Mouse (Mus musculus) CD4-positive, CD25-positive, alpha-beta regulatory T cell, adult 4 months (primary cell): ENCODE measurements around the gene Polr2e. TPM values are rescaled to one million over a fixed set of nuclear protein-coding genes. Genes with fewer than 3 reads are reported as not detected.
A peak's percentile ranks its signal among the peaks of the same experiment; 100 is the strongest.

ENCODE experiments used
- ATAC-seq: one replicate; pipeline ENCODE4 v1.8.0; 2017
- polyA plus RNA-seq, 2 experiments: library from polyadenylated mRNA; unstranded; fragments of 100-300 nt; shearing (Covaris generic); gene quantifications; one replicate each; pipeline ENCODE4 v1.2.1; 2017

The Polr2e gene
- polyA plus RNA-seq, 2 experiments from 2014 or later, result 194 to 220 TPM

DNA sequence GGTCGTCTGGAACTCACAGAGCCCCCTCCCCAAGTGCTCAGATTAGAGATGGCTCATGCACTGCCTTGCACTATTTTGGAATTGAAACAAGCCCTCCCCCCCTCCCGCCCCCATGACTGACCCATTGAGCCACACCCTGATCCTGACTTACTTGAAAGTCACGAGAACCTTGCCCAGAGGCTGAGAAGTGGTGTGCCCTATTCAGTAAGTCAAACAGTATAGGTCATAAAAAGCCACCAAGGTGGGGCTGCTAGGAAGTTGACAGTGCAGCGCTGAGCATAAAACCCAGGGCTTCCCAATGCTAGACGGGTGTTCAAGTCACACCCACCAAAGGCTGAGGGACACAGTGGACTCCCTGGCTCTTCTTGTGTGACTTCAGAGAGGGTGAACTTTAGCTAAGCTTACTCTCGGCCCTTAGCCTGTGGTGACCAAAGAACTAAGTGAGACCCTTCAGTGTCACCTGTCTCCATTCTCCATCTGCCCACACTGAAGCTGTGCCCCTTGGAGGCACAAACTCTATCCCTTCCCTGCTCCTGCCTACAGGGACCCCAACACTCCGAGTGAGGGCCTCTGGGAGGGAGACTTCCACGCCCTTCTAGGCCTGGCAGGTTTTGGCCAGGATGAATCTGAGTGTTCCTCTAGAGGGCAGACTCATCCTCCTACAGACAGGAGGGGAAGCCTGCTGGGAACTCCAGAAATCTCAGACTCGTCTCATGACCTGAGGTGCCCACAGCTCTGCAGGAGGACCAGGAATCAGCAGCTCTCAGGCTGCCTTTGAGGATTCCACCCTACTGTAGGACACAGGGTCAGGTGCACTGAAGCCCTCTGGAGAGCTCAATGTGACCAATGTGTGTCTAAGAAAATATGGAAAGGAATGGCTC is 5.8 kb downstream of the Polr2e start:
- ATAC-seq, result peak; percentile 27

DNA sequence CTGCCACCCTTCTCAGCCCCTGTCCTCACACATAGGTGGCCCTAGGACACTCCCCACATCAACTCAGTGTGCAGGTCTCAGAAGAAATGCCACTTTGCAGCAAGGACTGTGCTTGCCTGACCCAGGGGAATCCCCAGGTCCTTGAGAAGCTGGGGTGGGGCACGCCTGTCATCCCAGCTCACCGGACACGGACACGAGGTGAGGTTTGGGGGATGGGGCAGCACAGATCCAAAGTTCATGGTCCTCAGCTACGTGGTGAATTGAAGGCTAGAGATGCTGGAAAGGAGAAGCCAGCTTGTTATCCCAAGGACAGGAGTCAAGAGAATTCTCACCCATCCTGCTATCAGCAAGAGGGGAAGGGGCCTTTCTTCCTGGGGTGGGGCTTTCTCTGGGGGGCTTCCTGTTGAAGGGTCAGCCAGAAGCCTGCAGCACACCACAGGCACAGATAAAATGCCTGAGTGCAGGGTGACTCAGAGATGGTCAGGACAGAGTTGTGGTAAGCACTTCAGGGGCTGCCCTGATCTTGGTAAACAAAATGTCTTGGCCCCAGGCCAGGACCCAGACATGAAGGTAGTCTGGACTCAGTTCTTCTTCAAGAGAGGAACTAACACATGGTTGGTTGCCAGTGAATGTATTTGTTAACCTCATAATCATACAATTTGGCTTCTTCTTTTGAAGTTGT is 6.7 kb downstream of the Polr2e start:
- ATAC-seq, result peak; percentile 67

GRCm38 (mm10) chr10:80030736-80031135 is 8.9 kb downstream of the Polr2e start:
- ATAC-seq, result no peak

DNA sequence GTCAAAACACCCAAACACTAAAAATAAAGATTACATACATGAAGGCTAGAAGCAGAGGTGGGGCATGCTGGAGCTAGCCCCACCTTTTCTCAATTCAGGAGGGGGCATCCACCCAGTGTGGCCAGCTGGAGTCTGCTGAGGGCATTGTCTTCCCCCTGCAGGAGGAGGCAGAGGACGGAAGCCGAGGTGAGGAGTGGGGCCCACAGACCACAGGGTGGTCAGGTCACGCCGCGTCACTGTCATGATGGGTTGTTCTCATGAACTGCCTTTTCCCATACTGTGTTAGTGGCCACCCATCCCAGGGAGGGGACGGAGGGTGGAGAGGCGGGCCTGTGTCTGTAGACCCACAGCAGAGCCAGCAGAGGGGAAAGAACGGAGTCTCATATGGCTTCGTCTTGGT is 9.4 kb downstream of the Polr2e start:
- ATAC-seq, result no peak

GRCm38 (mm10) chr10:80028521-80028846 is 11.1 kb downstream of the Polr2e start:
- no peak for ATAC-seq

DNA sequence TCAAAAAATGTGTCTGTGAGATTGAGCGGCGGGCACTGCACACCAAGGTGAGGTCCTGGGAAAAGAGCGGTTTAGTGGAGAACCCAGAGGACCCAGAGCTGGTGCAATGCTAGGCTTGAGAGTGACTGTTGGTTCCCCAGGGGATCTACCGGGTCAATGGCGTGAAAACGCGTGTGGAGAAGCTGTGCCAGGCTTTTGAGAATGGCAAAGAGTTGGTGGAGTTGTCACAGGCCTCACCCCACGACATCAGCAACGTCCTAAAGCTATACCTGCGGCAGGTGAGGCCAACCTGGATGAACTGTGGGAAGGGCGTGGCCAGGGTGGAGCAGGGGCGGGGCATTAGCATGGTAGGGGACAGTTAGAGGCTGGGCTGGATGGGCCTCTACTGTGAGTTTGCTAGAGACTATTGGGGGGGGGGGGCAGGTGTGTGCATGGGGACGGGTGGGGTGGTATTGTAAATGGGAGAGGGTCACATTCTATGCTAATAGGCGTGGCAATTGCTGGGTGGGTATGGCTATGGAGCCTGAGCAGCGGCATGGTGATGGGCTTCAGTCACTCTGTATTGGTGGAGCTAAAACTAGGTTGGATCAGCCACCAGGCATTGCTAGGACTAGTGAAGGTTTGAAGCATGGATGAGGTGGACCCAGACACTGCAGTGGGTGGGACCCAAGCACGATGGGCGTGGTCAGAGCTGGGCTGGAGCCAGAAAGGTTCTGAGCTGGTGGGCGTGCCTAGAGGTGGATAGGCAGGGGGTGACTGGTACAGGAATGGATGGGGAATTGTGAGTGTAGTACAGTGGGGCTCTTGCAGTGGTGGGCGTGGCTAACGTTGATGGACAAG is 11.7 kb downstream of the Polr2e start:
- ATAC-seq, result no peak

- ATAC-seq, result no peak
These were observed 13.7 kb downstream of the Polr2e start for GRCm38 (mm10) chr10:80025889-80026288.

DNA sequence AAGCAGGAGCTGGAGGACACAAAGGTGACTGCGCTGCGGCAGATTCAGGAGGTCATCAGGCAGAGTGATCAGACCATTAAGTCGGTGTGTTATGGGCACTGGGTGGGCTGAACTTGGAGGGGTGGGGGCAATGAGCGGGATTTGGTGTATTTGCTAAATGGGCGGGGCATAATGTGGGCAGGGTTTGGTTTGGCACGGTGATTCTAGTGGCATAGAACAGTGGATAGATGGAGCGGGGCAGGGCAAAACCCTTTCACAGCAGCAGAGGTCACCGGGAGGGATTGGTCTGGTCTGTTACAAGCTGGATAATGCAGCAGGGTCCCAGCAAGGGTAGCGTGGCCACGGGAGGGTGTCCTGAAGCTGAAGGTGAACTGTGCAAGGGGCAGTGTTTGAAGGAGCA is 14.1 kb downstream of the Polr2e start:
- no peak for ATAC-seq

DNA sequence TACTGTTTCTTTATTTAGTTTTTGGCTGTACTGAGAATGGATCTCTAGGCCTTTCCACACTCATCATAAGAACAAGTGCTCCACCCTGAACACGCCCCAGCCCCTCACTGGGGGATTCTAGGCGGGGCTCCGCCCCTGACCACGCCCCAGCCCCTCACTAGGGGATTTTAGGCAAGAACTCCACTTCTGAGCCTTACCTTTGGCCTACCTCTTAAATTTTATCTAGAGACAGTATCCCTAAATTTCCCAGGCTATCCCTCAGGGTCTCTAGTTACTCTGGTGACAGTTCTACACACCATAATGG is 14.6 kb downstream of the Polr2e start:
- no peak for ATAC-seq

- peak; percentile 88 for ATAC-seq
These were observed 15.2 kb downstream of the Polr2e start for GRCm38 (mm10) chr10:80024229-80025043.

DNA sequence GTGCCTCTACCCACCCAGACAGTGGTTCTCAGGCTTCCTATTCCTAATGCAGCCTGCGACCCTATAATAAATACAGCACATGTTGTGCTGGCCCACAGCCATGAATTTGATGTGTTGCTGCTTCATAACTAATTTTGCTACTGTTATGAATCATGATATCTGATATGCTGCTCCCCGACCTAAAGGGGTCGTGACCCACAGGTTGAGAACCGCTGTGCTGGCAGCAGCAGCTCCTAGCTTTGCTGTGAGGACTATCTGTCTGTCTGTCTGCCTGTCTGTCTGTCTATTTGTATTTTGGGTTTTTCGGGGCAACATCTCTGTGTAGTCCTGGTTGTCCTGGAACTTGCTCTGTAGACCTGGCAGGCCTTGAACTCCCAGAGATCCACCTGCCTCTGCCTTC is 15.8 kb downstream of the Polr2e start:
- ATAC-seq, result peak; percentile 23

GRCm38 (mm10) chr10:80022806-80023205 is 16.8 kb downstream of the Polr2e start:
- no peak for ATAC-seq

DNA sequence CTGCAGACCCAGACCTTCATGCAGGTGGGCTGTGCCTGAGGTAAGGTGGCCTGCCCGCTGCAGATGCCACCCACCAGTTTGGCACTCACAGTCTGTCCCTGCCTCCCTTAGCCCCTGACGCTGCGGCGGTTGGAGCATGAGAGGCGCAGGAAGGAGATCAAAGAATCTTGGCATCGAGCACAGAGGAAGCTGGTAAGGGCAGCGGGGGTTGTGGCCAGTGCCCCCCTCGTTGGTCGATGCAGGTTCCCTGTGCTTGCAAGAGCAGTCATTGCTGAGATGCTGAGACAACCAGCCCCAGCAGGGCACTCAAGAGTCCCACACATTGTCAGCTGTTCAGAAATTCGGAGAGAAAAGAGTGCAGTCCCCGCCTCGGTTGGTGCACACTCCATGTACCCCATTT is 17.4 kb downstream of the Polr2e start:
- no peak for ATAC-seq

GRCm38 (mm10) chr10:80021320-80021641 is 18.3 kb downstream of the Polr2e start:
- no peak for ATAC-seq

- ATAC-seq, result no peak
These were observed 18.8 kb downstream of the Polr2e start for GRCm38 (mm10) chr10:80020603-80021319.

- ATAC-seq, result no peak
These were observed 19.4 kb downstream of the Polr2e start for GRCm38 (mm10) chr10:80020191-80020590.

GRCm38 (mm10) chr10:80019471-80020131 is 20.0 kb downstream of the Polr2e start:
- no peak for ATAC-seq

DNA sequence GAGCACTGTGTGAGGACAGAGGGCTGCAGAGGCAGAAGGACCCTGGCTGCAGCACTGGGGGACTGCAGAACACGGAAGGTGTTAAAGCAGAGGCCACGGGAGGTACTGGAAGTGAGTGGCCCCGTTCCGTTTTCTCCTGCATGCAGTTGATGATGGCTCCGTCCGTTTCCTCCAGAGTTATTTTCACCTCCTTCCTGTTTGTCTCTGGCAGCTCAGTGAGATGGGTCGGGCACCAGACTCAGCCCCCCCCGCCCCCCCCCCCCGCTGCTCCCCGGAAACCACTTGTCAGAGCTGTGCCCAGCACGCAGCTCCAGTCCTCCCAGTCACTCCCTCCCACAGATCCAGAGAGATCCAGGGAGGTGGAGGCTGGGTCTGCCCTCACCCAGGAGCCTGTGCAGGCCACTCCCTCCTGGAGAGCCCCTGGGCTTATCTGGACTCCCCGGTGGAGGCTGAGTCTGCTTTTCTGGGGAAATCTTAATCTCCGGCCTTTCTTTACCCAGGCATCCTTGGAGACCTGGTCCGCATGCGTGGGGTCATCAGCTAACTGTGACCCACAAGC is 20.8 kb downstream of the Polr2e start:
- ATAC-seq, result peak; percentile 21

DNA sequence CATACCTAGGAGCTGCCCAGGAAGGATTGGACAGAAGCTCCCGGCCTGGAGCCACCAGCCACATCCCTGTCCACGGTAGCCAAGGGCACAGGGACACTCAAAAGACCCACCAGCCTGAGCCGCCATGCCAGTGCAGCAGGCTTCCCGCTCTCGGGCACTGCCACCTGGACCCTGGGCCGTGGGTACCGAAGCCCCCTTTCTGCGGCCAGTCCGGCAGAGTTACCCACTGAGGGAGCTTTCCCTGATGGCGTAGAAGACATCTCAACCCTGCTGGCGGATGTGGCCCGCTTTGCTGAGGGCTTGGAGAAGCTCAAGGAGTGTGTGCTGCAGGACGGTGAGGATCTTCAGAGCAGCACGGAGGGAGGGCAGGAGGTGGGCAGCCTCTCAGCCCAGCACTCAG is 21.8 kb downstream of the Polr2e start:
- no peak for ATAC-seq

DNA sequence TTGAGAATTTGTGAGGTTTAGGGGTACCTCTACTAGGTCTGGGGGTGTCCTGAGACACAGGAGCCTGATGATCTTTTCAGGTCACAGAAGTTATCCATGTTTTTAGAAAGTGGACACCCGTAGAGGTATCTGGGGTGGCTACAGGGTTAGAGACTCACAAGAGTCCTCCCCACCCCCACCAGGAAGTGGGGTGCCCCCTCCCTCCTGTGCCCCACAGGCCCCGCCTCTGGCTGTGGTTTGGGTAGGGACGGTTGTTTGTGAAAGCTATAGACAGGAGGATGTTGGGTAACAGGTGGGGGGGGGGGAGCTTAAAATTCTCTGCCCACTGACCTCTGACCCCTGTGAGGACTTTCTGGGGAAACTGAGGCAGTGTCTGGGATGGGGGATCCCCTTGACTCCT is 22.2 kb downstream of the Polr2e start:
- peak; percentile 60 for ATAC-seq

- peak; percentile 28 for ATAC-seq
These were observed 22.7 kb downstream of the Polr2e start for GRCm38 (mm10) chr10:80016931-80017330.
